Mouse (Mus musculus): ENCODE measurements around the gene Zbed6. TPM values are rescaled to one million over a fixed set of nuclear protein-coding genes. Genes with fewer than 3 reads are reported as not detected.

Gene Zbed6
- total and polyA plus RNA-seq, 2 experiments from 2014 or later: 18.8 TPM; not detected in 1

GRCm38 (mm10) chr1:133688301-133688700 lies 27.6 kb upstream of the Zbed6 start:
- Histone ChIP-seq H3K9me3 (replicated peaks; ENCODE audit: control insufficient read depth, low read length) (no peaks in the 10 kb centered on the region), H3K36me3 (replicated peaks; ENCODE audit: control insufficient read depth, insufficient read depth, low read length) (no peaks in the 10 kb centered on the region), H3K4me2 (ENCODE audit: low read depth, low read length) (no peak overlapping the region; the same call in 1 of the 2 replicates), H3K4me1 (ENCODE audit: control insufficient read depth, insufficient read depth) (no peaks in the 10 kb centered on the region), H3K4me3 (ENCODE audit: low read depth, low read length) (no peak overlapping the region), H3K9ac (replicated peaks; ENCODE audit: low read depth, low read length) (no peak overlapping the region), H3K27me3 (ENCODE audit: control insufficient read depth, insufficient read depth, low read length) (no peaks in the 10 kb centered on the region), H3K27ac (ENCODE audit: low read depth) (no peak overlapping the region)
- DNase-seq (ENCODE audit: low spot score) (no peak), ATAC-seq (ENCODE audit: insufficient read depth, low read depth) (no peak)
- TF ChIP-seq CTCF (IDR thresholded peaks at IDR 0.05; ENCODE audit: low read depth) (no peak), EP300 (IDR thresholded peaks at IDR 0.05; ENCODE audit: low read depth) (no peak)
- 79% methylated on average over 7 of the region's 7 CpGs for WGBS

DNA sequence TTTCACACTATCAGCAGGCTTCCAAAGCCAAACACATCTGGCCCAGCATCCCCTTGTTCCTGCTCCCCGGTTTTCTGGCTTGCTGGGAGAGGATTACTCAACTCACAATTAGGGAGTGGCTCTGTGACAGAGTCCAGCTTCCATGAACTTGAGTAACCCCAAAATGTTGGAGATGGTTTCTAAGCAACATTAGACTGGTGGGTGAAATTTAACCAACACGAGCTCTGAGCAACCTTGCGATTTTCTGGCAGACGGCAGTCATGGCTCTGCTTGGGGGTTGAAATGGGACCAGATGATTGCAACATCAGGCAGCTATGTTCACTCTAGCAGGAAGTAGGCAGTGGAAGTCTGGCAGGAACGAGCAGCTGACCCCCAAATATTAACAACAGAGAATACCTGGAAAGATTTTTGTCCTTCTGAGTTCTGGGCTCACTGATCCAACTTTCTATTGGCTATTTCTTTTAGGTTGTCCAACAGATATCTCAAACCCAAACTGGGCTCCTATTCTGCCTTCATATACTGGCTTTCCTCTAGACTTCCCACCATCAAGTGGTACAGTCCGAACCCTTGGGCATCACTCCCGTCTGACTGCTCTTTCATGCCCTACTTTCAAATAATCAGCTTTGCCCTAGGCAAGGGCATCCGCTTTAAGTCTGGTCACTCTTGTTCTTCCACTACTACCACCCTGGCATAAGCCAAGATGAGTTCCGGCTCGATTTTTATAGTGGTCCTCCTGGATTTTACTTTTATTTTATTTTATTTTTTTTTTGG lies 25.2 kb upstream of the Zbed6 start:
- ATAC-seq (ENCODE audit: insufficient read depth, low read depth): peak; percentile 64
- H3K27ac ChIP-seq (ENCODE audit: low read depth): no peak overlapping the region; the same call in 1 of the 2 replicates
- H3K4me2 ChIP-seq (ENCODE audit: low read depth, low read length): no peak overlapping the region
- no peaks in the 10 kb centered on the region for H3K36me3 ChIP-seq (replicated peaks; ENCODE audit: control insufficient read depth, insufficient read depth, low read length)
- H3K9ac ChIP-seq (replicated peaks; ENCODE audit: low read depth, low read length): no peak overlapping the region
- H3K4me3 ChIP-seq (ENCODE audit: low read depth, low read length): no peak overlapping the region
- WGBS: 71% methylated on average over 10 of the region's 10 CpGs
- no peaks in the 10 kb centered on the region for H3K27me3 ChIP-seq (ENCODE audit: control insufficient read depth, insufficient read depth, low read length)
- peak; percentile 52 for DNase-seq (ENCODE audit: low spot score)
- H3K9me3 ChIP-seq (replicated peaks; ENCODE audit: control insufficient read depth, low read length): no peaks in the 10 kb centered on the region
- no peaks in the 10 kb centered on the region for H3K4me1 ChIP-seq (ENCODE audit: control insufficient read depth, insufficient read depth)
- TF ChIP-seq CTCF (IDR thresholded peaks at IDR 0.05; ENCODE audit: low read depth) (no peak), EP300 (IDR thresholded peaks at IDR 0.05; ENCODE audit: low read depth) (no peak)

DNA sequence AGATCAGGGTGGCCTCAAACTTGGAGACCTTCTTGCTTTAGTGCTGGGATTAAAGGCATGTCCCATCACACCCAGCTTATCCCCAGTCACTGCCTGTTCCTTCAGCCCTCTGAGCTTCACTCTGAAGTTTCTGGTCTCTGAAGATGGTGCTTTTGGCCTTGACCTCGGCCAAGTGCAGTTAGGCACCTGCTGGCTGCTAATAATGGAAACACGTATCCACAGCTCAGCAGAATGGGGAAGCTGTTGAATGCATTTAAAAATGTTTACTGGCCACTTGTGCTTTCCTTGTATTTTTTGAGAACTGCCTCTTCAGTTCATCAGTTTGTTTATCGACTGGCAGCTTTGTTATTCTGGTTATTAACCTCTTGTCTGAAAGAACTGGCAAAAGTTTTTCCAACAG lies 11.1 kb upstream of the Zbed6 start:
- TF ChIP-seq CTCF (IDR thresholded peaks at IDR 0.05; ENCODE audit: low read depth) (no peak), EP300 (IDR thresholded peaks at IDR 0.05; ENCODE audit: low read depth) (no peak)
- ATAC-seq (ENCODE audit: insufficient read depth, low read depth): no peak
- Histone ChIP-seq H3K4me1 (ENCODE audit: control insufficient read depth, insufficient read depth) (no peaks in the 10 kb centered on the region), H3K4me2 (ENCODE audit: low read depth, low read length) (no peak overlapping the region), H3K4me3 (ENCODE audit: low read depth, low read length) (no peak overlapping the region), H3K9ac (replicated peaks; ENCODE audit: low read depth, low read length) (no peak overlapping the region), H3K36me3 (replicated peaks; ENCODE audit: control insufficient read depth, insufficient read depth, low read length) (no peaks in the 10 kb centered on the region), H3K27ac (ENCODE audit: low read depth) (no peak overlapping the region), H3K9me3 (replicated peaks; ENCODE audit: control insufficient read depth, low read length) (no peaks in the 10 kb centered on the region), H3K27me3 (ENCODE audit: control insufficient read depth, insufficient read depth, low read length) (no peaks in the 10 kb centered on the region)
- no peak for DNase-seq (ENCODE audit: low spot score)
- 63% methylated on average over 3 of the region's 3 CpGs for WGBS

GRCm38 (mm10) chr1:133671266-133671665 lies 10.6 kb upstream of the Zbed6 start:
- no peaks in the 10 kb centered on the region for H3K4me1 ChIP-seq (ENCODE audit: control insufficient read depth, insufficient read depth)
- ATAC-seq (ENCODE audit: insufficient read depth, low read depth): no peak
- no peaks in the 10 kb centered on the region for H3K27me3 ChIP-seq (ENCODE audit: control insufficient read depth, insufficient read depth, low read length)
- 76% methylated on average over 3 of the region's 3 CpGs for WGBS
- H3K4me2 ChIP-seq (ENCODE audit: low read depth, low read length): no peak overlapping the region
- DNase-seq (ENCODE audit: low spot score): no peak
- H3K4me3 ChIP-seq (ENCODE audit: low read depth, low read length): no peak overlapping the region
- H3K36me3 ChIP-seq (replicated peaks; ENCODE audit: control insufficient read depth, insufficient read depth, low read length): no peaks in the 10 kb centered on the region
- H3K9ac ChIP-seq (replicated peaks; ENCODE audit: low read depth, low read length): no peak overlapping the region
- no peak overlapping the region for H3K27ac ChIP-seq (ENCODE audit: low read depth)
- no peak for TF ChIP-seq CTCF (IDR thresholded peaks at IDR 0.05; ENCODE audit: low read depth)
- no peak for TF ChIP-seq EP300 (IDR thresholded peaks at IDR 0.05; ENCODE audit: low read depth)
- H3K9me3 ChIP-seq (replicated peaks; ENCODE audit: control insufficient read depth, low read length): no peaks in the 10 kb centered on the region

DNA sequence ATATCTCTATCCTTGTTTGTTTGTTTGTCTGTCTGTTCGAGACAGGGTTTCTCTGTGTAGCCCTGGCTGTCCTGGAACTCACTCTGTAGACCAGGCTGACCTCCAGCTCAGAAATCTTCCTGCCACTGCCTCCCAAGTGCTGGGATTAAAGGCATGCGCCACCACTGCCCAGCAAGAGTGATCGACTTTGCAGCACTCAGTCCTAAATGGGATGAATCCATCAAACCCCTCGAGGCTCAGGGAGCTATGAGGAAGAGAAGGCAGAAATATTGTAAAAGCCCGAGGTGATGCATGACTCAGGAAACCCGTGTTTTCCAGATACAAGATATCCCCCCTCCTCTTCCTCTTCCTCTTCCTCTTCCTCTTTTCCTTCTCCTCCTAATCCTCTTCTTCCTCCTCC lies 10.1 kb upstream of the Zbed6 start:
- Histone ChIP-seq H3K27me3 (ENCODE audit: control insufficient read depth, insufficient read depth, low read length) (no peaks in the 10 kb centered on the region), H3K4me3 (ENCODE audit: low read depth, low read length) (no peak overlapping the region), H3K36me3 (replicated peaks; ENCODE audit: control insufficient read depth, insufficient read depth, low read length) (no peaks in the 10 kb centered on the region), H3K9me3 (replicated peaks; ENCODE audit: control insufficient read depth, low read length) (no peaks in the 10 kb centered on the region), H3K4me2 (ENCODE audit: low read depth, low read length) (no peak overlapping the region), H3K9ac (replicated peaks; ENCODE audit: low read depth, low read length) (no peak overlapping the region), H3K27ac (ENCODE audit: low read depth) (no peak overlapping the region), H3K4me1 (ENCODE audit: control insufficient read depth, insufficient read depth) (no peaks in the 10 kb centered on the region)
- WGBS: 73% methylated on average over 6 of the region's 6 CpGs
- TF ChIP-seq EP300 (IDR thresholded peaks at IDR 0.05; ENCODE audit: low read depth) (no peak), CTCF (IDR thresholded peaks at IDR 0.05; ENCODE audit: low read depth) (no peak)
- no peak for ATAC-seq (ENCODE audit: insufficient read depth, low read depth)
- no peak for DNase-seq (ENCODE audit: low spot score)

- no peaks in the 10 kb centered on the region for H3K36me3 ChIP-seq (replicated peaks; ENCODE audit: control insufficient read depth, insufficient read depth, low read length)
- H3K27me3 ChIP-seq (ENCODE audit: control insufficient read depth, insufficient read depth, low read length): no peaks in the 10 kb centered on the region
- WGBS: 73% methylated on average over 12 of the region's 12 CpGs
- ATAC-seq (ENCODE audit: insufficient read depth, low read depth) (no peak), DNase-seq (ENCODE audit: low spot score) (no peak)
- H3K4me1 ChIP-seq (ENCODE audit: control insufficient read depth, insufficient read depth): no peaks in the 10 kb centered on the region
- H3K4me2 ChIP-seq (ENCODE audit: low read depth, low read length): no peak overlapping the region
- no peak overlapping the region for H3K4me3 ChIP-seq (ENCODE audit: low read depth, low read length)
- H3K27ac ChIP-seq (ENCODE audit: low read depth): no peak overlapping the region
- no peak overlapping the region for H3K9ac ChIP-seq (replicated peaks; ENCODE audit: low read depth, low read length)
- TF ChIP-seq CTCF (IDR thresholded peaks at IDR 0.05; ENCODE audit: low read depth) (no peak), EP300 (IDR thresholded peaks at IDR 0.05; ENCODE audit: low read depth) (no peak)
- H3K9me3 ChIP-seq (replicated peaks; ENCODE audit: control insufficient read depth, low read length): no peaks in the 10 kb centered on the region
These were observed 9.5 kb upstream of the Zbed6 start for GRCm38 (mm10) chr1:133670190-133670589.

All from heart, postnatal 0 days (tissue).